Mouse (Mus musculus): ENCODE results near the gene Alg5. TPM values are rescaled to one million over a fixed set of nuclear protein-coding genes. Genes with fewer than 3 reads are reported as not detected.
"Not testable (repeated sequence)": the region's sequence is repeated elsewhere in the genome, so short reads cannot be mapped to it uniquely, and the experiment has no call there.

Gene Alg5
- 44.2 and 45.5 TPM in 2 replicates for polyA plus RNA-seq (2016; fragmentation: Nextera tagmentation; extraction: Ambion mirVana)

DNA sequence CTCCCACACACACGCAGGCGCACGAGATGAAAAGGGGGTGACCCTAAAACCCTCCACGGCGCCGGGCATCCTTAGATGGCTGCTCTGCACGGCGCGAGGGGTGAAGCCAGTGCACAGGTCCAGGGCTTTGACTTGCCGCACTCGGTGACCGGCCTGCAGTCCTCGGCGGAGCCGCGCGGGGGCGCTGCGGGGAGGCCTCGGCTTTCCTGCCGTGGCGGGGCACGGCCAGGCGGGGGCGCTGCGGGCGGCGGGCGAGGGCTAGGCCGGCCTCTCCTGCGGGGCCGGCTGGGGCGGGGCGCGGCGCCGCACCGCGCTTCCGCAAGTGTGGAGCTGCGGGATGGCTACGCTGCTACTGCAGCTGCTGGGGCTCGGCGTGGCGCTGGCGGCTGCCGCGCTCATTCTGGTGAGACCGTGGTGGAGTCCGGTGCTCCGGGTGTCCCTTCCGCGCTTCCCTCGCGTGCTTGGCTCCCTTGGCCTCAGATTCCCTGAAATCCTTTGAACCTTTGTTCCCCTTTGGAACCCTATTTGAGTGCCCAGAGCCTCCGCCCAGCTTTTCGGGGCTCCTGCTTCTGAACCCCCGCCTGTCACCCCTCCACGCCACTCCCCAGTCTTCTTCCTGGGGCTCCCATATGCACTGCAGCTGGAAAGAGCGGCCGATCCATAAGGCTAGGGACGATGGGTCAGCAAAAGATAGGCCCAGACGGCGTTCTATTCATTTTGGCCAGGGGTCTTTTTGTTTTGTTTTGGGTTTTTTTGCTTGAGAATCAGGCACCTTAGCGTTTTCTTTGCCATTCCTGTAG lies at the start of gene Alg5, which contains the start of gene Exosc8:
Alg5 (plus strand) TSS at position 293 of the 800 bp plus-strand sequence.
Exosc8 (minus strand) TSS at position 147 of the 800 bp plus-strand sequence.
- peak; percentile 95 for ATAC-seq (ENCODE audit: low FRiP score, low read depth)
- Histone ChIP-seq H3K9me3 (no peaks in the 10 kb centered on the region), H3K27ac (peak within 1 kb of the TSS; percentile 96), H3K27me3 (replicated peaks) (no peaks in the 10 kb centered on the region), H3K4me2 (replicated peaks) (peak within 1 kb of the TSS; percentile 85), H3K4me3 (peak within 1 kb of the TSS; percentile 88), H3K4me1 (peaks cover 13% of the 10 kb centered on the region), H3K9ac (peak within 1 kb of the TSS; percentile 86), H3K36me3 (peaks cover 25% of the 10 kb centered on the region)
- under 1% methylated on average over 65 of the region's 65 CpGs for WGBS

DNA sequence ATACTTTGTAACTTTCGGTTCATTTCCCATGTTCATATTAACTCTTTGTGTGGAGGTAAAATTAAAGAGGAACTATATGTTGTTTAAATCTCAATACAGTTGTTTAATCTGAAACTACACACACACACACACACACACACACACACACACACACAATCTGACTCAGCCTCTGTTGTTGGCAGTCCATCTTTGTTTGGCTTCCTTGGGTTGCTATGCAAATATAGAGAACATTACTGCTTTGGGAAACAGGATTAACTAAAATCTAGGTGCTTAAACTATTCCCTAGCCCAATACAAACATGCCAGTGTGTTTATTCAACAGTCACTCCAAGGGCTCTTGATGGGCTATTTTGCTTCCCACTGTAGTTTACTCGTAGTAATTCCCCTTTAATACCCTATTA lies 48.1 kb upstream of the Alg5 start:
- H3K27ac ChIP-seq: no peak overlapping the region
- no peaks in the 10 kb centered on the region for H3K36me3 ChIP-seq
- H3K4me1 ChIP-seq: 0 out of 2 replicates have a peak, but pooled peaks cover 3% of the 10 kb centered on the region

DNA sequence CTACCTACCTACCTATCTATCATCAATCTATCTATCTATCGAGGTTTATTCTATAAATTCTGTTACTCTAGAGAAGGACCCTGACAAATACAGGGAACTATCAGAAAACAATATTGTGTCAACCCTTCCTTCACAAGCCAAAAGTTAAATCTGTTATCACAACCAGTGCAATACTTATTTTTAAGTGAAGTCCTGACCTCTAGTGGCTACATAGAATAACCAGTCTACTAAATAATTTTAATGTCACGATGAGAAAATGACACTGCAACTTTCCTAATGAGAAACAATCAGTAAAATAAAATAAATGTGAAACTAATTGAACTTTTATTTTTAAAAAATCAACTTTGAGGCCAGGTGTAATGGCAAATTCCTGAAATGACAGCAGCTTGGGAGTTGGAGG lies 46.2 kb upstream of the Alg5 start:
- H3K4me2 ChIP-seq (replicated peaks): no peak overlapping the region
- no peak overlapping the region for H3K9ac ChIP-seq
- no peak overlapping the region for H3K4me3 ChIP-seq
- 58% methylated on average over 2 of the region's 2 CpGs for WGBS
- ATAC-seq (ENCODE audit: low FRiP score, low read depth): no peak
- no peaks in the 10 kb centered on the region for H3K9me3 ChIP-seq
- no peak overlapping the region for H3K27ac ChIP-seq
- H3K36me3 ChIP-seq: no peaks in the 10 kb centered on the region
- 0 out of 2 replicates have a peak, but pooled peaks cover 3% of the 10 kb centered on the region for H3K4me1 ChIP-seq
- no peaks in the 10 kb centered on the region for H3K27me3 ChIP-seq (replicated peaks)

More for the DNA sequence above, 48.1 kb upstream of the Alg5 start:
- Histone ChIP-seq H3K4me2 (replicated peaks) (no peak overlapping the region), H3K9me3 (no peaks in the 10 kb centered on the region), H3K4me3 (no peak overlapping the region), H3K27me3 (replicated peaks) (no peaks in the 10 kb centered on the region), H3K9ac (no peak overlapping the region)
- no peak for ATAC-seq (ENCODE audit: low FRiP score, low read depth)
- 74% methylated on average over 2 of the region's 2 CpGs for WGBS

DNA sequence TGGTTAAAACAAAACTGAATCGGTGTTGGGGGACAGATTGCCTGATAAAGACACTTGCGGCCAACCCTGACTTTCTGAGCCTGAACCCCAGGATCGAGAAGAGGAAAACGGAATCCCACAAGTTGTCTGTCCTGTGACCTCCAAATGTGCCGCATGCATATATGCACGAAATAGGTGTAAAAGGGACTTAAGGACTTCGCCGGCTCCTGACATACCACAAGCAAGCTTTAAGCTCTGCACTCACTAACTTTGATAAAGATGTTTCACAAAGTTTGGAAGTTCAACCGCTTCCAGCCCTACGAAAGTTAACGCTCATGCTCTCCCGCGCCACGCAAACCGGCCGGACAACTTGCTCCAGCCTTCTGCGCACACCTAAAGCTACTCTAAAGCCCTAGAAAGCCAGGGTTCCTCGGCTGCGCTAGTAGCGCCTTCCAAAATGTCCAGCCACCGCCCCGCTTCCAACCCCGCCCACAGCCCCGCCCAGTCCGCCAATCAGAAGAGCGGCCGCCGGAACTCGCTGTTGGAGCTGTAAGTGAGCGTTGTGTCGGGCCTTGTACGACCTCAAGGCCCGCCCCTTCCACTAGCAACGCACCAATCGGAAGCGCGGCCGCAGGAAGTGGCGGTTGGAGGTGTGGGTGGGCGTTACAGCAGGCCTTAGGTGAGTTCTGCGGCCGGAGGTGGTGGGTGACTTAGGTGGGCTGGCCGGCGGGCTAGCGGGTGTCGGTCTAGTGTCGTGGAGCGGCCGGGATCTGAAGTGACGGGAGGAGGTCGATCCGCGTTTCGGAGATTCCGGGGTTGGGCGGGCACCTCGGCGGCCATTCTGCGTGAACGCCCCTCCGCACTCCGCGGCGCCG lies 42.9 kb upstream of the Alg5 start, which contains the start of gene Supt20:
Supt20 (plus strand) TSS at position 606 of the 854 bp plus-strand sequence.
- Histone ChIP-seq H3K4me3 (peak within 1 kb of the TSS; percentile 73), H3K4me2 (replicated peaks) (peak within 1 kb of the TSS; percentile 64), H3K27me3 (replicated peaks) (no peaks in the 10 kb centered on the region), H3K36me3 (peaks cover 14% of the 10 kb centered on the region), H3K27ac (no peak within 1 kb of the TSS; the same call in 1 of the 2 replicates), H3K9me3 (no peaks in the 10 kb centered on the region), H3K4me1 (0 out of 2 replicates have a peak, but pooled peaks cover 3% of the 10 kb centered on the region), H3K9ac (peak within 1 kb of the TSS; percentile 59)
- peak; percentile 99 for ATAC-seq (ENCODE audit: low FRiP score, low read depth)
- WGBS: 2% methylated on average over 65 of the region's 65 CpGs

DNA sequence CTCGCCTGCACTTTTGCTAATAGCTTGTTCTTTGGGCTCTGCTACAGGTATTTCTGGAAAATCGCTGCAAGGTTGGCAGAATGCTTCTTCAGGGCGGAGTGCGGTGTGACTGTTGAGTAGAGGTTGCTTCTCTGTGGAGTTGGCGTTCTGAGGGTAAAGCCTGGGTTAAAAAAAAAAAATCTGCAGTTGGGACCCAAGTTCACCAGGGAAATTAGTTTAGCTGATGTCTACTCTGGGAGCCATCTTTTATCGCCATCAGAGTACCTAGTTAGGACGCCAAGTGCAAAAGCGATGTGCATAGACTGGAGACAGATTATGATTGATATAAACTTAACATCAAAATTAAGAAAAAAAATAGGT lies 42.3 kb upstream of the Alg5 start:
- Histone ChIP-seq H3K9me3 (no peaks in the 10 kb centered on the region), H3K27ac (no peak overlapping the region; the same call in 1 of the 2 replicates), H3K4me1 (0 out of 2 replicates have a peak, but pooled peaks cover 3% of the 10 kb centered on the region), H3K36me3 (peaks cover 19% of the 10 kb centered on the region), H3K27me3 (replicated peaks) (no peaks in the 10 kb centered on the region), H3K4me3 (peak overlapping the region; percentile 73), H3K4me2 (replicated peaks) (peak overlapping the region; percentile 64), H3K9ac (peak overlapping the region; percentile 59)
- WGBS: 0% methylated on average over 8 of the region's 8 CpGs
- ATAC-seq (ENCODE audit: low FRiP score, low read depth): no peak

DNA sequence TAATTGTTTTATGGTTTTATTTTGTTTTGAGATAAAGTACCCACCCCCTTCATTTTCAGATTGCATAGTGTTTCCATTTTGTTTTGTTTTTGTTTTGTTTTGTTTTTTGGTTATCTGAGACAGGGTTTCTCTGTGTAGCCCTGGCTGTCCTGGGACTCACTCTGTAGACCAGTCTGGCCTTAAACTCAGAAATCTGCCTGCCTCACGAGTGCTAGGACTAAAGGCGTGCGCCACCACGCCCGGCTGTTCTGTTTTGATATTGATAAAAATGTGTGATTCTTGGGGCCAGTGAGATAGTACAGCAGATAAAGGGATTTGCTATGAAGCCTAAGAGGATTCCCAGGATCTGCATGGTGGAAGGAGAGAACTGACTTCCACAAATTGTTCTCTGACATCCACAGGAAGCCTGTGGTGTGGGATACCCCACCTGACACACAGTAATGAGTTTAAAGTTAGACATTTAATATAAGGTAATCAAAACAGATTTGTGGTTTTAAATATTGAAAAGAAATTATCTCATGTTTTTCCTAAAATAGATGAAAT lies 35.5 kb upstream of the Alg5 start:
- peaks cover 53% of the 10 kb centered on the region for H3K36me3 ChIP-seq
- ATAC-seq (ENCODE audit: low FRiP score, low read depth): no peak
- H3K27ac ChIP-seq: no peak overlapping the region
- no peaks in the 10 kb centered on the region for H3K9me3 ChIP-seq
- 95% methylated on average over 5 of the region's 5 CpGs for WGBS
- H3K4me3 ChIP-seq: no peak overlapping the region
- no peak overlapping the region for H3K9ac ChIP-seq
- H3K27me3 ChIP-seq (replicated peaks): no peaks in the 10 kb centered on the region
- no peaks in the 10 kb centered on the region for H3K4me1 ChIP-seq
- H3K4me2 ChIP-seq (replicated peaks): no peak overlapping the region

DNA sequence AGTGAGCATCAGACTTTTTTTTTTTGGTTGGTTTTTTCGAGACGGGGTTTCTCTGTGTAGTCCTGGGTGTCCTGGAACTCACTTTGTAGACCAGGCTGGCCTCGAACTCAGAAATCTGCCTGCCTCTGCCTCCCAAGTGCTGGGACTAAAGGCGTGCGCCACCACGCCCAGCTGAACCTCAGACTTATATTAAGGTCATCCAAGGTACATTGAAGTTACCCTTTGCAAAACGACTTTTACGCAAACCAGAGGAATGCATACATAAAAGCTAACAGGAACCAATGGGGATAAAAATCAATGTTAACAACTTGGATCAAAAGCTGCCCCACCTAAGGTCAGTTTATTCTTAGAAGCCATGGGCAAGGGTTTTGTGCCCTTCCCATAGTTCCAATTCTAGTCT lies 31.2 kb upstream of the Alg5 start:
- H3K9ac ChIP-seq; ATAC-seq (ENCODE audit: low FRiP score, low read depth); H3K4me2 ChIP-seq (replicated peaks); H3K4me3 ChIP-seq; H3K27ac ChIP-seq; H3K4me1 ChIP-seq; H3K9me3 ChIP-seq; H3K27me3 ChIP-seq (replicated peaks): not testable (repeated sequence)
- H3K36me3 ChIP-seq: peaks cover 68% of the 10 kb centered on the region
- WGBS: 98% methylated on average over 8 of the region's 8 CpGs

DNA sequence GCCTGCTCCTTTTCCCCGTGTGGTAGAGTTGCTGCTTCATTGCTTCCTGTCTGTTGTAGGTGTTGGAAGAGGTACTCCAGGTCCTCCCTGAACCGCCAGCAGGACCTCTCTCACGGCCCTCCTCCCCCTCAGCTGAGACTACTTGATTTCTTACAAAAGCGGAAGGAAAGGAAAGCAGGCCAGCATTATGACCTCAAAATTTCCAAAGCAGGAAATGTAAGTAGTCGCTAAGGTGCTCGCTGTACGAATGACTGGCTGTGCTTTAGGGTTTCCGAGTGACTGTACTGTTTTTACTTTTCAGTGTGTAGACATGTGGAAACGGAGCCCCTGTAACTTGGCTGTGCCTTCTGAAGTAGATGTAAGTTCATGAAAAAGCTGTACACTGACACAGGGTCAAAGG lies 26.4 kb upstream of the Alg5 start:
- WGBS: 89% methylated on average over 9 of the region's 9 CpGs
- peaks cover 77% of the 10 kb centered on the region for H3K36me3 ChIP-seq

DNA sequence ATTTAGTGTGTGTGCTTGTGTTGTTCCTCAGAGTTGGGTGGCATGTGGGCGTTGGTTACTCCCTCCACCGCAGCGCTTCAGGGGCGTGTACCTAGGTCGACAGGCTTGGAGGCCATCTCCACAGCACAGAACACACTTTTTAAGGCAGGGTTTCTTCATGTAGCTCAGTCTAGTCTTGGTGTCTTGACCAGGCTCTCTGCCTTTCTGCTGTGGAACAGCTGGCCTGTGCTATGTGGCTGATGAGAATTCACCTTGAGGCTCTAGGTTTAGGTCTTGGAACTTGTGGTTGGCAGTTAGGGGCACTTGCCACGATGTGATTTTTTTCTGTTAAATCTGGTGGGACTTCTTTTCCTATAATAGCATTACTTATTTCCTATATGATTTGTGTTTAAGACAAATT lies 21.1 kb upstream of the Alg5 start, which contains the start of gene Gm21958:
Gm21958 (minus strand) TSS at position 101 of the 400 bp plus-strand sequence.
- Histone ChIP-seq H3K4me1 (no peaks in the 10 kb centered on the region), H3K9ac (no peak within 1 kb of the TSS), H3K9me3 (no peaks in the 10 kb centered on the region), H3K4me3 (no peak within 1 kb of the TSS), H3K27me3 (replicated peaks) (no peaks in the 10 kb centered on the region), H3K27ac (no peak within 1 kb of the TSS), H3K36me3 (peaks cover 72% of the 10 kb centered on the region), H3K4me2 (replicated peaks) (no peak within 1 kb of the TSS)
- 91% methylated on average over 6 of the region's 6 CpGs for WGBS
- ATAC-seq (ENCODE audit: low FRiP score, low read depth): no peak

More for the DNA sequence above, 26.4 kb upstream of the Alg5 start:
- Histone ChIP-seq H3K27me3 (replicated peaks) (no peaks in the 10 kb centered on the region), H3K4me3 (no peak overlapping the region), H3K9me3 (no peaks in the 10 kb centered on the region), H3K27ac (no peak overlapping the region), H3K9ac (no peak overlapping the region), H3K4me2 (replicated peaks) (no peak overlapping the region), H3K4me1 (no peaks in the 10 kb centered on the region)
- no peak for ATAC-seq (ENCODE audit: low FRiP score, low read depth)

DNA sequence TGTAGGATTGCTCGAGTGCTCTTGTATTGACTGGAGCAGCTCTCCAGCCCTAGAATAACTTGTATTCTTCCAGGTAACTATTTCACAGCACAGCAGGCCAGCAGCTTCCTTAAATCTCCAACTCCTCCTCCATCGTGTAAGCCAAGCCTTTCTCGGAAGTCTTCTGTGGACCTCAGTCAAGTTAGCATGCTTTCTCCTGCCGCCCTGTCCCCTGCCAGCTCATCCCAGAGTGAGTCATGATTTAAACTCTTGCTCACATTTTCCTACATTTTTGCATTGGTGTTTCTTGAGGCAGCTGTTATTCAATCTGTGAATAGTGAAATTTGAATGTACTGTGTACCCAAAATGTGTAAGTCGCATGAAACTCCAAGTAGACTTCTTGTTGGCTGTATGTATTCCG lies 19.9 kb upstream of the Alg5 start:
- no peak overlapping the region for H3K27ac ChIP-seq
- no peaks in the 10 kb centered on the region for H3K9me3 ChIP-seq
- no peak overlapping the region for H3K4me2 ChIP-seq (replicated peaks)
- peaks cover 62% of the 10 kb centered on the region for H3K36me3 ChIP-seq
- H3K4me1 ChIP-seq: no peaks in the 10 kb centered on the region
- no peak overlapping the region for H3K9ac ChIP-seq
- ATAC-seq (ENCODE audit: low FRiP score, low read depth): no peak
- H3K27me3 ChIP-seq (replicated peaks): no peaks in the 10 kb centered on the region
- 92% methylated on average over 6 of the region's 6 CpGs for WGBS
- no peak overlapping the region for H3K4me3 ChIP-seq

DNA sequence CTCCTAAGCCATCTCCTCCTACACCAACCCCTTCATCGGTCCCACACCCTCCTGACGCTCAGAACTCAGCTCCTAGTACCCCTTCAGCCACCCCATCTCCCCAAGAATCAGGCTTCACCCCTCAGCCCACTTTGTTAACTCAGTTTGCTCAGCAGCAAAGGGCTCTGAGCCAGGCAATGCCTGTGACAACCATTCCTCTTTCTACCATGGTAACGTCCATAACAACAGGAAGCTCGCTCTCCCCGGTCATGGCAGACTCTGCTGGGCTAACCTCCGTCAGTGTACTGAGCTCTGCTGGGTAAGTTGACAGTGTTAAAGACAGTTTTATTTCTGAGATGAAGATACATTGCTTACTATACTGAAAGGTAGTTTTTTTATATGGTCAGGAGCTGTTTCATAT lies 18.0 kb upstream of the Alg5 start:
- no peak overlapping the region for H3K4me2 ChIP-seq (replicated peaks)
- H3K4me3 ChIP-seq: no peak overlapping the region
- H3K9me3 ChIP-seq: no peaks in the 10 kb centered on the region
- H3K9ac ChIP-seq: no peak overlapping the region
- no peaks in the 10 kb centered on the region for H3K4me1 ChIP-seq
- no peaks in the 10 kb centered on the region for H3K27me3 ChIP-seq (replicated peaks)
- no peak for ATAC-seq (ENCODE audit: low FRiP score, low read depth)
- no peak overlapping the region for H3K27ac ChIP-seq
- WGBS: 78% methylated on average over 6 of the region's 6 CpGs
- H3K36me3 ChIP-seq: peaks cover 60% of the 10 kb centered on the region

DNA sequence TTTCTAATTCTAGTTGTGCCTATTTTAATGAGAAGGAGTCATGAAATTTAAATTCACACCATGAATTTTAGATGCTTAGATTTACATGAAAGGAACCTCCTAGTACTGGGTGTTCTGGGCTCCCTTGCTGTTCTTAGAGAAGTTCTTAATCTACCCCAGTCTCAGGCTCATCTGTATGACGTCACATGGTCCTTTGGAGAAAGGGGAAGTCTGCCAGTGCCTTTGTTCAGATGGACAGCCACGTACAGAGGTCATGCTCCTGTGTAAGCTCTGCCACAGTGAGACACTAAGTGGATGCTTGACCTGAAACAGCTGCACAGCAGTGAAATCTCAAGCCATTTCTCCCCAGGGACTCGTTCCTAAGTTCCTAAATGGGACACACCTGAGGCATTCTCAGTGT lies 16.4 kb upstream of the Alg5 start:
- no peak overlapping the region for H3K4me2 ChIP-seq (replicated peaks)
- H3K9me3 ChIP-seq: no peaks in the 10 kb centered on the region
- peaks cover 68% of the 10 kb centered on the region for H3K36me3 ChIP-seq
- no peak overlapping the region for H3K9ac ChIP-seq
- H3K4me3 ChIP-seq: no peak overlapping the region
- no peak overlapping the region for H3K27ac ChIP-seq
- ATAC-seq (ENCODE audit: low FRiP score, low read depth): no peak
- H3K27me3 ChIP-seq (replicated peaks): no peaks in the 10 kb centered on the region
- 60% methylated on average over 3 of the region's 3 CpGs for WGBS
- no peaks in the 10 kb centered on the region for H3K4me1 ChIP-seq

All from neural tube, embryonic 12.5 days (tissue).